Mouse (Mus musculus) gastrocnemius, postnatal 14 days (tissue): ENCODE data around the gene Akirin2. TPM values are rescaled to one million over a fixed set of nuclear protein-coding genes. Genes with fewer than 3 reads are reported as not detected.

Source experiments
- DNase-seq: peaks from one replicate; pipeline ENCODE4 v3.0.0; 2021; ENCODE audit warnings: mixed read lengths
- intact Hi-C: fragments of 180-260 bp; cut with DNase I; formaldehyde crosslinking; loops from one replicate; pipeline ENCODE4 v1.15.1; 2025; ENCODE audit warnings: low total_unique reads
- total RNA-seq, 2 experiments: library from RNA; stranded (reverse); gene quantifications; 2 replicates each; pipeline ENCODE4 v1.2.3; 2021

Gene Akirin2
- total RNA-seq, 2 experiments from 2014 or later = 46.8 to 51.0 TPM

- intact Hi-C loops = no loop called here
- no peak for DNase-seq
Measured at GRCm38 (mm10) chr4:34581990-34582389, 31.3 kb downstream of the Akirin2 start.

- intact Hi-C loops = no loop called here
- no peak for DNase-seq
Measured at GRCm38 (mm10) chr4:34582476-34582875, 31.7 kb downstream of the Akirin2 start.

- no peak for DNase-seq
- intact Hi-C loops = no loop called here
Measured at GRCm38 (mm10) chr4:34583427-34583826, 32.7 kb downstream of the Akirin2 start.

GRCm38 (mm10) chr4:34584871-34585607, 34.3 kb downstream of the Akirin2 start:
- intact Hi-C loops = no loop called here

GRCm38 (mm10) chr4:34603123-34603522, 52.4 kb downstream of the Akirin2 start:
- DNase-seq = no peak
- intact Hi-C loops = no loop called here

More at GRCm38 (mm10) chr4:34584871-34585607, 34.3 kb downstream of the Akirin2 start:
- DNase-seq = no peak

GRCm38 (mm10) chr4:34606658-34607057, 55.9 kb downstream of the Akirin2 start:
- intact Hi-C loops = no loop called here
- no peak for DNase-seq

GRCm38 (mm10) chr4:34613571-34614145, 62.9 kb downstream of the Akirin2 start:
- DNase-seq = no peak
- intact Hi-C loops = no loop called here

- peak; percentile 91 for DNase-seq
- intact Hi-C loops = no loop called here
Measured at GRCm38 (mm10) chr4:34614630-34615094, 63.9 kb downstream of the Akirin2 start, which contains the start of the genes Orc3 and Rars2. TSS of gene Orc3 (minus strand) at chr4:34614944. TSS of gene Rars2 (plus strand) at chr4:34614957.

- intact Hi-C loops = no loop called here
- DNase-seq = no peak
Measured at GRCm38 (mm10) chr4:34615303-34615702, 64.6 kb downstream of the Akirin2 start.

- DNase-seq = no peak
- intact Hi-C loops = no loop called here
Measured at GRCm38 (mm10) chr4:34616146-34616545, 65.4 kb downstream of the Akirin2 start.

Other genes starting within 250 kb of the Akirin2 start
- gene Orc3, start 64.0 kb downstream of the Akirin2 start, total RNA-seq = 10 to 100 TPM; 29.1 to 29.2 TPM
- gene Rars2, start 64.0 kb downstream of the Akirin2 start, total RNA-seq = 10 to 100 TPM; 14.0 to 21.1 TPM
- 10 to 100 TPM; 11.4 to 12.3 TPM for gene Slc35a1, start 136.5 kb downstream of the Akirin2 start, total RNA-seq
- gene Cfap206, start 179.3 kb downstream of the Akirin2 start, total RNA-seq = not detected
- gene Gm136, start 205.3 kb downstream of the Akirin2 start, total RNA-seq = not detected
- 10 to 100 TPM; 24.5 to 29.0 TPM for gene Smim8, start 227.5 kb downstream of the Akirin2 start, total RNA-seq